8 mouse cellular contexts compared by ENCODE assay signal in the genomic region with DNA sequence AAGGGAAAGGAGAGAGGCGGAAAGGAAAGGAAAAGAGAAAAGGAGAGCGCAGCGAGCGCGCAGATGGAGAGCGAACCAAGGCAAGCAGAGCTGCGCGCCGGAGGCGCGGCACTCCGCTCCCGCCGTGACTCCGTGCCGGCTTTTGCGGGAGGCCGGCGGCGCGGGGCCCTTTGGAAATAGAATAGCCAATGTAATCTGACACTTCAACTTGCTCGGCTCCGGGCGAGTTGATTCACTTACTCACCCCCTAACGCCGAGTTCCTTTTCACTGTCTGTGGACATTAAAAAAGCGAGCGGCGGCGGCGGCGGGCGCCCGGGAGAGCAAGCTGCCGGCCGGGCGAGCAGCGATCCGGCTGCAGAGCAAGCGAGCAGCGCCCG. TPM values are rescaled to one million over a fixed set of nuclear protein-coding genes. Genes with fewer than 3 reads are reported as not detected.
A peak's percentile ranks its signal among the peaks of the same experiment; 100 is the strongest.
DNase-seq lines count a peak whose midpoint lies in the region; ATAC-seq and TF ChIP-seq lines count a peak whose summit lies in the region.

A gene (plus strand): TSS at position 170 of the 378 bp plus-strand sequence.

- H3K4me2 ChIP-seq in heart, embryonic 15.5 days, result peak within 1 kb of the TSS; percentile 92
- peak within 1 kb of the TSS; percentile 98 for H3K4me2 ChIP-seq in liver, embryonic 13.5 days
- peak within 1 kb of the TSS; percentile 96 for H3K4me2 ChIP-seq in stomach, embryonic 15.5 days

- ATAC-seq in heart, embryonic 15.5 days (replicated peaks; ENCODE audit: insufficient number of reproducible peaks, insufficient read depth, low FRiP score, low read depth), result peak; percentile 53
- ATAC-seq in liver, embryonic 13.5 days (ENCODE audit: low read depth), result peak; percentile 56
- ATAC-seq in stomach, embryonic 15.5 days (ENCODE audit: insufficient read depth, low FRiP score, low read depth), result peak; percentile 51

- TF ChIP-seq CTCF in brain, embryonic 14.5 days (IDR thresholded peaks at IDR 0.05; ENCODE audit: borderline replicate concordance, extremely low read depth, insufficient read depth, insufficient read length), result no peak

- peak within 1 kb of the TSS; percentile 98 for H3K27ac ChIP-seq in forebrain, embryonic 10.5 days
- H3K27ac ChIP-seq in heart, embryonic 15.5 days, result peak within 1 kb of the TSS; percentile 100
- H3K27ac ChIP-seq in liver, embryonic 13.5 days, result peak within 1 kb of the TSS; percentile 92
- H3K27ac ChIP-seq in stomach, embryonic 15.5 days, result peak within 1 kb of the TSS; percentile 100

- peak; percentile 54 for TF ChIP-seq POLR2A in brain, embryonic 14.5 days (IDR thresholded peaks at IDR 0.05; ENCODE audit: borderline replicate concordance, extremely low read depth, insufficient read depth, insufficient read length, poor library complexity, severe bottlenecking)

- peak within 1 kb of the TSS; percentile 93 for H3K9ac ChIP-seq in heart, embryonic 15.5 days
- peak within 1 kb of the TSS; percentile 81 for H3K9ac ChIP-seq in liver, embryonic 13.5 days
- H3K9ac ChIP-seq in stomach, embryonic 15.5 days, result peak within 1 kb of the TSS; percentile 99

- DNase-seq in B cell, adult 2 months, result peak; percentile 85 to 86
- DNase-seq in brain, embryonic 14.5 days (ENCODE audit: low read depth), result peak; percentile 96
- DNase-seq in forebrain, embryonic 10.5 days (ENCODE audit: extremely low spot score, low spot score), result peak; percentile 92
- DNase-seq in kidney, postnatal 14 days, result peak; percentile 96
- DNase-seq in liver, embryonic 13.5 days, result peak; percentile 72
- DNase-seq in natural killer cell, adult 2 months (ENCODE audit: low spot score in 2 of 2), result peak; percentile 77 to 84

- WGBS in forebrain, embryonic 10.5 days, result under 1% methylated on average over 42 of the region's 42 CpGs
- WGBS in heart, embryonic 15.5 days, result 0% methylated on average over 42 of the region's 42 CpGs
- under 1% methylated on average over 42 of the region's 42 CpGs for WGBS in liver, embryonic 13.5 days (ENCODE audit: insufficient replicate concordance)
- WGBS in stomach, embryonic 15.5 days, result under 1% methylated on average over 42 of the region's 42 CpGs

- no peaks in the 10 kb centered on the region for H3K9me3 ChIP-seq in forebrain, embryonic 10.5 days
- H3K9me3 ChIP-seq in heart, embryonic 15.5 days (replicated peaks), result no peaks in the 10 kb centered on the region
- H3K9me3 ChIP-seq in liver, embryonic 13.5 days (replicated peaks), result no peaks in the 10 kb centered on the region
- no peaks in the 10 kb centered on the region for H3K9me3 ChIP-seq in stomach, embryonic 15.5 days

- H3K27me3 ChIP-seq in forebrain, embryonic 10.5 days (ENCODE audit: poor library complexity, severe bottlenecking), result peaks cover 9% of the 10 kb centered on the region
- H3K27me3 ChIP-seq in heart, embryonic 15.5 days, result no peaks in the 10 kb centered on the region
- H3K27me3 ChIP-seq in liver, embryonic 13.5 days, result peaks cover 83% of the 10 kb centered on the region
- H3K27me3 ChIP-seq in stomach, embryonic 15.5 days (replicated peaks), result no peaks in the 10 kb centered on the region

- H3K4me3 ChIP-seq in forebrain, embryonic 10.5 days, result peak within 1 kb of the TSS; percentile 98
- H3K4me3 ChIP-seq in heart, embryonic 15.5 days, result peak within 1 kb of the TSS; percentile 80
- H3K4me3 ChIP-seq in liver, embryonic 13.5 days (replicated peaks), result peak within 1 kb of the TSS; percentile 78
- peak within 1 kb of the TSS; percentile 97 for H3K4me3 ChIP-seq in stomach, embryonic 15.5 days (replicated peaks)

- peaks cover 74% of the 10 kb centered on the region for H3K4me1 ChIP-seq in forebrain, embryonic 10.5 days
- H3K4me1 ChIP-seq in heart, embryonic 15.5 days (replicated peaks), result peaks cover 61% of the 10 kb centered on the region
- H3K4me1 ChIP-seq in liver, embryonic 13.5 days (replicated peaks), result peaks cover 73% of the 10 kb centered on the region
- peaks cover 53% of the 10 kb centered on the region for H3K4me1 ChIP-seq in stomach, embryonic 15.5 days

- no peaks in the 10 kb centered on the region for H3K36me3 ChIP-seq in forebrain, embryonic 10.5 days (replicated peaks)
- no peaks in the 10 kb centered on the region for H3K36me3 ChIP-seq in heart, embryonic 15.5 days
- no peaks in the 10 kb centered on the region for H3K36me3 ChIP-seq in liver, embryonic 13.5 days
- H3K36me3 ChIP-seq in stomach, embryonic 15.5 days, result no peaks in the 10 kb centered on the region

RNA-seq across cellular contexts. Expression of the gene that starts here (rescaled TPM):
- 55.4 and 141 TPM in 2 replicates for polyA plus RNA-seq in brain, embryonic 14.5 days (2012; rRNA removed)
- polyA plus RNA-seq in forebrain, embryonic 10.5 days (2016; fragmentation: Nextera tagmentation; extraction: Ambion mirVana), result 38.8 and 42.5 TPM in 2 replicates
- 22.1 and 26.2 TPM in 2 replicates for polyA plus RNA-seq in heart, embryonic 15.5 days (2015; fragmentation: Nextera tagmentation; extraction: Ambion mirVana)
- polyA plus RNA-seq in liver, embryonic 13.5 days (2015; fragmentation: Nextera tagmentation; extraction: Ambion mirVana), result 4.5 TPM in 2 replicates
- polyA plus RNA-seq in stomach, embryonic 15.5 days (2015; fragmentation: Nextera tagmentation; extraction: Ambion mirVana), result 29.0 and 31.3 TPM in 2 replicates

Comparison
In these comparisons a context has a peak if more than half of its experiments do, and no peak if none do; other contexts are left out.
1. Peak in every context shown above with its lines: DNase-seq, ATAC-seq, H3K4me3 ChIP-seq and H3K27ac ChIP-seq.